Mouse (Mus musculus): ENCODE measurements around the gene Tbx2. TPM values are rescaled to one million over a fixed set of nuclear protein-coding genes. Genes with fewer than 3 reads are reported as not detected.

Gene Tbx2
- polyA plus RNA-seq, 1 experiment = 3.0 TPM

- Histone ChIP-seq H3K4me1 (ENCODE audit: control insufficient read depth, insufficient read depth, low read length) (no peaks in the 10 kb centered on the region), H3K27ac (ENCODE audit: insufficient read depth, low read length) (no peak overlapping the region), H3K4me3 (ENCODE audit: insufficient read depth, low read length) (peak overlapping the region; percentile 12; the same call in 1 of the 2 replicates)
- TF ChIP-seq CTCF (IDR thresholded peaks at IDR 0.05; ENCODE audit: borderline replicate concordance, insufficient read depth, low read length) (no peak), POLR2A (IDR thresholded peaks at IDR 0.05; ENCODE audit: low read depth, low read length) (no peak)
These were observed 57.6 kb downstream of the Tbx2 start for GRCm38 (mm10) chr11:85889730-85890562.

GRCm38 (mm10) chr11:85890563-85890845 lies 58.2 kb downstream of the Tbx2 start:
- Histone ChIP-seq H3K4me1 (ENCODE audit: control insufficient read depth, insufficient read depth, low read length) (no peaks in the 10 kb centered on the region), H3K4me3 (ENCODE audit: insufficient read depth, low read length) (peak overlapping the region; percentile 12; the same call in 1 of the 2 replicates), H3K27ac (ENCODE audit: insufficient read depth, low read length) (no peak overlapping the region)
- no peak for TF ChIP-seq CTCF (IDR thresholded peaks at IDR 0.05; ENCODE audit: borderline replicate concordance, insufficient read depth, low read length)
- no peak for TF ChIP-seq POLR2A (IDR thresholded peaks at IDR 0.05; ENCODE audit: low read depth, low read length)

GRCm38 (mm10) chr11:85891010-85891691 lies 58.8 kb downstream of the Tbx2 start:
- Histone ChIP-seq H3K27ac (ENCODE audit: insufficient read depth, low read length) (no peak overlapping the region), H3K4me1 (ENCODE audit: control insufficient read depth, insufficient read depth, low read length) (no peaks in the 10 kb centered on the region), H3K4me3 (ENCODE audit: insufficient read depth, low read length) (no peak overlapping the region)
- TF ChIP-seq CTCF (IDR thresholded peaks at IDR 0.05; ENCODE audit: borderline replicate concordance, insufficient read depth, low read length) = no peak
- TF ChIP-seq POLR2A (IDR thresholded peaks at IDR 0.05; ENCODE audit: low read depth, low read length) = no peak

Other genes starting within 250 kb of the Tbx2 start
- gene Gm11444, start 17.8 kb downstream of the Tbx2 start, polyA plus RNA-seq (2011; ENCODE audit: insufficient read length, low read depth, missing spikeins) = not detected in 2 replicates
- gene Tbx4, start 53.9 kb downstream of the Tbx2 start, polyA plus RNA-seq (2011; ENCODE audit: insufficient read length, low read depth, missing spikeins) = 2.8 and 12.0 TPM in 2 replicates

Data from embryonic fibroblast, embryonic 13.5 days (primary cell).